Mouse (Mus musculus) G1E (cell line): ENCODE data around the gene Rimbp3. TPM values are rescaled to one million over a fixed set of nuclear protein-coding genes. Genes with fewer than 3 reads are reported as not detected.

Experiments used
- ATAC-seq: 2 replicates; pipeline ENCODE4 v1.8.0; 2016; ENCODE audit warnings: mild to moderate bottlenecking; ENCODE audit not compliant: insufficient number of reproducible peaks, poor library complexity, low FRiP score, severe bottlenecking; ENCODE audit errors: extremely low read depth
- DNase-seq: peaks from one replicate; pipeline ENCODE4 v3.0.0; 2012; ENCODE audit warnings: low spot score
- H3K27me3 ChIP-seq: 2 replicates; pipeline ENCODE4 v1.6.1; 2012; ENCODE audit warnings: mild to moderate bottlenecking, low read length, inconsistent platforms; ENCODE audit not compliant: insufficient read depth
- H3K36me3 ChIP-seq: replicated peaks from 2 replicates; pipeline ENCODE3; 2012; ENCODE audit warnings: mild to moderate bottlenecking, inconsistent platforms
- H3K4me1 ChIP-seq: 2 replicates; pipeline ENCODE4 v1.6.1; 2012; ENCODE audit warnings: low read depth, low read length, inconsistent platforms, mixed read lengths; ENCODE audit not compliant: insufficient read depth
- H3K4me3 ChIP-seq: 2 replicates; pipeline ENCODE4 v1.5.1; 2012; ENCODE audit warnings: low read depth, mild to moderate bottlenecking, inconsistent platforms, low read length, moderate library complexity, mixed read lengths
- H3K9me3 ChIP-seq: replicated peaks from 2 replicates; pipeline ENCODE4 v1.6.1; 2012; ENCODE audit warnings: inconsistent platforms
- CTCF ChIP-seq: IDR thresholded peaks from 2 replicates; pipeline ENCODE4 v1.5.1; 2012; ENCODE audit warnings: low read depth, low read length, inconsistent platforms, mixed read lengths
- GATA1 ChIP-seq: IDR thresholded peaks from 2 replicates; pipeline ENCODE4 v1.6.1; 2012; ENCODE audit warnings: borderline replicate concordance, low read length, inconsistent platforms, mixed read lengths
- GATA2 ChIP-seq: IDR thresholded peaks from 2 replicates; pipeline ENCODE4 v1.6.1; 2012; ENCODE audit warnings: low read depth, low read length, inconsistent platforms, borderline replicate concordance
- POLR2AphosphoS5 ChIP-seq: IDR thresholded peaks from 2 replicates; pipeline ENCODE4 v1.6.1; 2012; ENCODE audit warnings: low read depth, low read length, inconsistent platforms; ENCODE audit not compliant: insufficient replicate concordance
- TAL1 ChIP-seq: conservative IDR thresholded peaks from 2 replicates; pipeline ENCODE4 v1.6.1; 2012; ENCODE audit warnings: low read depth, low read length, inconsistent platforms, mixed read lengths
- polyA plus RNA-seq: library from polyadenylated mRNA; stranded (reverse); fragments of >175 nt; gene quantifications from 2 replicates; pipeline ENCODE4 v1.2.3, GENCODE M21; 2012
- total RNA-seq, 2 experiments: library from RNA; stranded (forward) in 1 of 2; stranded (reverse) in 1 of 2; fragments of 200-1000 nt in 1 of 2; fragments of >200 nt in 1 of 2; fragmentation: Nextera tagmentation in 1 of 2; gene quantifications; 2 replicates each; pipeline ENCODE4 v1.2.3; 2014 to 2017

Rimbp3 gene
- total and polyA plus RNA-seq, 3 experiments: 1.6 to 5.6 (median 1.7) TPM

- Histone ChIP-seq H3K36me3 (peaks cover 62% of the 10 kb centered on the region), H3K4me1 (peaks cover 85% of the 10 kb centered on the region), H3K27me3 (no peaks in the 10 kb centered on the region), H3K9me3 (no peaks in the 10 kb centered on the region), H3K4me3 (no peak overlapping the region)
- no peak for TF ChIP-seq POLR2AphosphoS5
- TF ChIP-seq CTCF: no peak
- no peak for TF ChIP-seq TAL1
- no peak for TF ChIP-seq GATA1
- no peak for DNase-seq
- no peak for ATAC-seq
Measured at GRCm38 (mm10) chr16:17243731-17244130, 35.3 kb downstream of the Rimbp3 start.

- Histone ChIP-seq H3K4me3 (no peak overlapping the region), H3K9me3 (no peaks in the 10 kb centered on the region), H3K4me1 (peaks cover 85% of the 10 kb centered on the region), H3K27me3 (no peaks in the 10 kb centered on the region), H3K36me3 (peaks cover 52% of the 10 kb centered on the region)
- TF ChIP-seq POLR2AphosphoS5: no peak
- TF ChIP-seq CTCF: no peak
- no peak for TF ChIP-seq TAL1
- no peak for TF ChIP-seq GATA2
- TF ChIP-seq GATA1: no peak
- ATAC-seq (no peak), DNase-seq (no peak)
Measured at GRCm38 (mm10) chr16:17244996-17245395, 36.6 kb downstream of the Rimbp3 start.

GRCm38 (mm10) chr16:17247727-17248126 lies 39.3 kb downstream of the Rimbp3 start:
- Histone ChIP-seq H3K4me3 (no peak overlapping the region), H3K36me3 (peaks cover 43% of the 10 kb centered on the region), H3K9me3 (no peaks in the 10 kb centered on the region), H3K4me1 (peaks cover 93% of the 10 kb centered on the region), H3K27me3 (no peaks in the 10 kb centered on the region)
- TF ChIP-seq GATA2: no peak
- no peak for TF ChIP-seq CTCF
- no peak for TF ChIP-seq GATA1
- no peak for TF ChIP-seq POLR2AphosphoS5
- TF ChIP-seq TAL1: no peak
- DNase-seq (no peak), ATAC-seq (no peak)

- Histone ChIP-seq H3K4me3 (peak overlapping the region; percentile 64; the same call in 1 of the 2 replicates), H3K9me3 (no peaks in the 10 kb centered on the region), H3K4me1 (peaks cover 96% of the 10 kb centered on the region), H3K36me3 (peaks cover 43% of the 10 kb centered on the region), H3K27me3 (no peaks in the 10 kb centered on the region)
- TF ChIP-seq TAL1 (peak; percentile 61), POLR2AphosphoS5 (no peak)
- ATAC-seq: peak; percentile 61
- peak; percentile 78 for DNase-seq
Measured at GRCm38 (mm10) chr16:17249135-17249534, 40.7 kb downstream of the Rimbp3 start.

GRCm38 (mm10) chr16:17251539-17251938 lies 43.1 kb downstream of the Rimbp3 start:
- H3K4me3 ChIP-seq: peak overlapping the region; percentile 59; the same call in 1 of the 2 replicates
- no peaks in the 10 kb centered on the region for H3K9me3 ChIP-seq
- peaks cover 46% of the 10 kb centered on the region for H3K36me3 ChIP-seq
- TF ChIP-seq GATA2 (no peak), TAL1 (no peak), GATA1 (no peak), POLR2AphosphoS5 (no peak), CTCF (no peak)
- no peak for ATAC-seq
- H3K27me3 ChIP-seq: no peaks in the 10 kb centered on the region
- peaks cover 97% of the 10 kb centered on the region for H3K4me1 ChIP-seq
- no peak for DNase-seq

GRCm38 (mm10) chr16:17252086-17252726 lies 43.8 kb downstream of the Rimbp3 start:
- H3K9me3 ChIP-seq: no peaks in the 10 kb centered on the region
- H3K4me3 ChIP-seq: peak overlapping the region; percentile 66; the same call in 1 of the 2 replicates
- TF ChIP-seq CTCF: no peak
- TF ChIP-seq TAL1: peak; percentile 97
- TF ChIP-seq GATA2: peak; percentile 92; the same call in 1 of the 2 replicates
- ATAC-seq (peak; percentile 80), DNase-seq (peak; percentile 66)
- H3K4me1 ChIP-seq: peaks cover 95% of the 10 kb centered on the region
- H3K36me3 ChIP-seq: peaks cover 51% of the 10 kb centered on the region
- no peaks in the 10 kb centered on the region for H3K27me3 ChIP-seq

- DNase-seq (no peak), ATAC-seq (0 out of 2 replicates have a peak, but pooled peaks have one; percentile 6)
- TF ChIP-seq POLR2AphosphoS5: no peak
- TF ChIP-seq CTCF: no peak
- peaks cover 95% of the 10 kb centered on the region for H3K4me1 ChIP-seq
- H3K9me3 ChIP-seq: no peaks in the 10 kb centered on the region
- no peaks in the 10 kb centered on the region for H3K27me3 ChIP-seq
- H3K36me3 ChIP-seq: peaks cover 51% of the 10 kb centered on the region
- H3K4me3 ChIP-seq: peak overlapping the region; percentile 66; the same call in 1 of the 2 replicates
Measured at GRCm38 (mm10) chr16:17252841-17253240, 44.4 kb downstream of the Rimbp3 start.
